Mouse (Mus musculus): Measurements from ENCODE around the gene Nsun5. TPM values are rescaled to one million over a fixed set of nuclear protein-coding genes. Genes with fewer than 3 reads are reported as not detected.
"Not testable (repeated sequence)": the region's sequence is repeated elsewhere in the genome, so short reads cannot be mapped to it uniquely, and the experiment has no call there.

Nsun5 gene
- 10 to 100 TPM; 13.7 to 23.7 TPM for total RNA-seq (2021)
- long read RNA-seq, experiment 1, transcript Nsun5-201 (10 exons, 2,243 nt): major isoform, 17 of 38 reads
- long read RNA-seq, experiment 1, partial matches to known transcripts: 6 of 38 reads
- long read RNA-seq, experiment 1, other reads (novel, unspliced or antisense): 15 of 38 reads
- long read RNA-seq, experiment 2, transcript Nsun5-201 (10 exons, 2,243 nt): major isoform, 8 of 19 reads
- long read RNA-seq, experiment 2, partial matches to known transcripts: 4 of 19 reads
- long read RNA-seq, experiment 2, other reads (novel, unspliced or antisense): 7 of 19 reads

- peak; percentile 95 for DNase-seq
Observed at GRCm38 (mm10) chr5:135369787-135370654, at the start of gene Nsun5. Gene Nsun5 (plus strand): TSS chr5:135369953.

- DNase-seq: no peak
Observed at GRCm38 (mm10) chr5:135322197-135322596, 47.6 kb upstream of the Nsun5 start.

GRCm38 (mm10) chr5:135326121-135326659 lies 43.6 kb upstream of the Nsun5 start:
- no peak for DNase-seq

- no peak for DNase-seq
Observed at GRCm38 (mm10) chr5:135329471-135329870, 40.3 kb upstream of the Nsun5 start.

- no peak for DNase-seq
Observed at GRCm38 (mm10) chr5:135330201-135330600, 39.6 kb upstream of the Nsun5 start.

- DNase-seq: peak in 1 of 2 experiments; percentile 11
Observed at GRCm38 (mm10) chr5:135331161-135331560, 38.6 kb upstream of the Nsun5 start.

- DNase-seq: peak; percentile 38 to 48
Observed at GRCm38 (mm10) chr5:135337575-135337974, 32.2 kb upstream of the Nsun5 start.

GRCm38 (mm10) chr5:135345989-135346388 lies 23.8 kb upstream of the Nsun5 start:
- DNase-seq: no peak

- DNase-seq: no peak
Observed at GRCm38 (mm10) chr5:135346430-135346829, 23.3 kb upstream of the Nsun5 start.

- no peak for DNase-seq
Observed at GRCm38 (mm10) chr5:135347511-135348011, 22.2 kb upstream of the Nsun5 start.

GRCm38 (mm10) chr5:135349862-135350261 lies 19.9 kb upstream of the Nsun5 start, which contains the start of gene Fkbp6:
Gene Fkbp6 (minus strand): TSS chr5:135350044.
- DNase-seq: no peak

GRCm38 (mm10) chr5:135351606-135352005 lies 18.1 kb upstream of the Nsun5 start:
- DNase-seq: no peak

- no peak for DNase-seq
Observed at GRCm38 (mm10) chr5:135352995-135353394, 16.8 kb upstream of the Nsun5 start, which contains the start of gene Trim50. Gene Trim50 (plus strand): TSS chr5:135353295.

- no peak for DNase-seq
Observed at GRCm38 (mm10) chr5:135353564-135353963, 16.2 kb upstream of the Nsun5 start.

- DNase-seq: no peak
Observed at GRCm38 (mm10) chr5:135356090-135356489, 13.7 kb upstream of the Nsun5 start.

GRCm38 (mm10) chr5:135357556-135357955 lies 12.2 kb upstream of the Nsun5 start:
- no peak for DNase-seq

GRCm38 (mm10) chr5:135359772-135360171 lies 10.0 kb upstream of the Nsun5 start:
- DNase-seq: peak; percentile 14 to 50

GRCm38 (mm10) chr5:135362572-135362971 lies 7.2 kb upstream of the Nsun5 start:
- DNase-seq: no peak

GRCm38 (mm10) chr5:135363540-135363939 lies 6.2 kb upstream of the Nsun5 start:
- DNase-seq: peak; percentile 24 to 38

- DNase-seq: no peak
Observed at GRCm38 (mm10) chr5:135367841-135368240, 1.9 kb upstream of the Nsun5 start.

- DNase-seq: no peak
Observed at GRCm38 (mm10) chr5:135368312-135368711, 1.4 kb upstream of the Nsun5 start.

GRCm38 (mm10) chr5:135369196-135369595 lies 557 bp upstream of the Nsun5 start:
- not testable (repeated sequence) for DNase-seq

GRCm38 (mm10) chr5:135371195-135371594 lies 1.4 kb downstream of the Nsun5 start:
- no peak for DNase-seq
